Mouse (Mus musculus) megakaryocyte, embryonic 14.5 days (primary cell): Measurements from ENCODE around the gene Itprip.

Source experiments
- FLI1 ChIP-seq: IDR thresholded peaks from 2 replicates; pipeline ENCODE4 v1.6.1; 2012; ENCODE audit warnings: low read length, inconsistent platforms, mixed read lengths
- GATA1 ChIP-seq: IDR thresholded peaks from 3 replicates; pipeline ENCODE4 v1.6.1; 2012; ENCODE audit warnings: mixed read lengths, low read length, inconsistent platforms, borderline replicate concordance

DNA sequence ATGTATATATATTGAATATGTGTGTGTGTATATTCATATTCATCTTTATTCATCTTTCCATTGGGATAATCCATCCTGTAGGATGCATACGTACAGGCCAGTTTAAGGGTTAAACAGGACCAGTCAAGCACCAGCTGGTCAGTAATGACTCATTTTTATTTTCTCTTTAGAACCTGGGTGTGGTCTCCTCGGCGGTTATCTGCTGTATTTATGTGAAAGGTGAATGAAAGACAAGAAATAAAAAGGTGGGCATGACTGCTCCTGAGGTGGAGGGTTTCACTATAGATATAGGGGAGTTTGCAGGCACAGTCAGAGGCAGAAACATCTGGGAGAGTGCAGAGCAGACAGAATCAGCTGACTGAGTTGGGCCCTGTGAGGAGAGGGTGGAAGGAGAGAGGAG, 49.6 kb downstream of the Itprip start:
- TF ChIP-seq GATA1 (no peak), FLI1 (no peak)
